Mouse (Mus musculus) neural tube, embryonic 11.5 days (tissue): ENCODE measurements around the gene RPS10-NUDT3. TPM values are rescaled to one million over a fixed set of nuclear protein-coding genes. Genes with fewer than 3 reads are reported as not detected.

Experiments
- ATAC-seq: fragments of 200-750 bp; cut with Nextera tagmentation; 2 replicates; pipeline ENCODE4 v1.8.0; 2017; ENCODE audit warnings: moderate number of reproducible peaks, mild to moderate bottlenecking, moderate TSS enrichment, moderate library complexity; ENCODE audit not compliant: insufficient read depth, low FRiP score, low TSS enrichment
- DNase-seq: peaks from one replicate; pipeline ENCODE4 v3.0.0-alpha.2; 2015; ENCODE audit warnings: low spot score
- H3K27ac ChIP-seq: fragments of 300-500 bp; sonication (generic); 2 replicates; pipeline ENCODE4 v1.5.1; 2014; ENCODE audit warnings: low read depth, mild to moderate bottlenecking, low read length
- H3K27me3 ChIP-seq: fragments of 300-500 bp; sonication (generic); 2 replicates; pipeline ENCODE4 v1.6.1; 2014; ENCODE audit warnings: mild to moderate bottlenecking, low read length, mixed read lengths; ENCODE audit not compliant: control insufficient read depth, insufficient read depth
- H3K36me3 ChIP-seq: fragments of 300-500 bp; sonication (generic); 2 replicates; pipeline ENCODE4 v1.6.1; 2014; ENCODE audit warnings: mild to moderate bottlenecking, low read length, moderate library complexity, mixed read lengths; ENCODE audit not compliant: control insufficient read depth, insufficient read depth
- H3K4me1 ChIP-seq: fragments of 300-500 bp; sonication (generic); 2 replicates; pipeline ENCODE4 v1.6.1; 2014; ENCODE audit warnings: low read length, mixed read lengths; ENCODE audit not compliant: control insufficient read depth, insufficient read depth
- H3K4me2 ChIP-seq: fragments of 300-500 bp; sonication (generic); 2 replicates; pipeline ENCODE4 v1.6.1; 2014; ENCODE audit warnings: low read depth, mild to moderate bottlenecking, moderate library complexity
- H3K4me3 ChIP-seq: fragments of 300-500 bp; sonication (generic); 2 replicates; pipeline ENCODE4 v1.5.1; 2014; ENCODE audit warnings: low read depth, low read length
- H3K9ac ChIP-seq: fragments of 300-500 bp; sonication (generic); 2 replicates; pipeline ENCODE4 v1.6.1; 2014; ENCODE audit warnings: mild to moderate bottlenecking, low read length
- H3K9me3 ChIP-seq: fragments of 300-500 bp; sonication (generic); 2 replicates; pipeline ENCODE4 v1.6.1; 2016; ENCODE audit warnings: low read length; ENCODE audit not compliant: control insufficient read depth
- WGBS: fragments of 180-500 bp; shearing (Covaris S2); extraction: QIAGEN DNeasy Blood & Tissue Kit; methylation state at CpG from one replicate; pipeline ENCODE4 v1.1.7; 2014; 5-methylcytosine and 5-hydroxymethylcytosine counted together
- polyA plus RNA-seq: library from polyadenylated mRNA; unstranded; fragments of >200 nt; fragmentation: Nextera tagmentation; extraction: Ambion mirVana; gene quantifications from 2 replicates; pipeline ENCODE4 v1.2.1, GENCODE M21; 2014

RPS10-NUDT3 gene
- polyA plus RNA-seq, 1 experiment from 2014 or later = not detected

- whole genome bisulfite sequencing = 96% methylated on average over 7 of the region's 7 CpGs
- no peak for DNase-seq
These were observed 42.5 kb downstream of the RPS10-NUDT3 start for GRCm38 (mm10) chr17:27592565-27592910.

GRCm38 (mm10) chr17:27591826-27592564 lies 43.0 kb downstream of the RPS10-NUDT3 start:
- Histone ChIP-seq H3K4me3 (no peak overlapping the region), H3K36me3 (peaks cover 18% of the 10 kb centered on the region), H3K4me1 (no peaks in the 10 kb centered on the region), H3K4me2 (no peak overlapping the region), H3K27me3 (no peaks in the 10 kb centered on the region), H3K27ac (no peak overlapping the region), H3K9ac (no peak overlapping the region), H3K9me3 (no peaks in the 10 kb centered on the region)
- WGBS = 89% methylated on average over 12 of the region's 12 CpGs
- DNase-seq = no peak
- ATAC-seq = no peak

More at GRCm38 (mm10) chr17:27592565-27592910, 42.5 kb downstream of the RPS10-NUDT3 start:
- no peak overlapping the region for H3K4me2 ChIP-seq
- no peaks in the 10 kb centered on the region for H3K4me1 ChIP-seq
- H3K9ac ChIP-seq = no peak overlapping the region
- H3K36me3 ChIP-seq = peaks cover 17% of the 10 kb centered on the region
- H3K27ac ChIP-seq = no peak overlapping the region
- ATAC-seq = no peak
- H3K27me3 ChIP-seq = no peaks in the 10 kb centered on the region
- no peaks in the 10 kb centered on the region for H3K9me3 ChIP-seq
- no peak overlapping the region for H3K4me3 ChIP-seq

DNA sequence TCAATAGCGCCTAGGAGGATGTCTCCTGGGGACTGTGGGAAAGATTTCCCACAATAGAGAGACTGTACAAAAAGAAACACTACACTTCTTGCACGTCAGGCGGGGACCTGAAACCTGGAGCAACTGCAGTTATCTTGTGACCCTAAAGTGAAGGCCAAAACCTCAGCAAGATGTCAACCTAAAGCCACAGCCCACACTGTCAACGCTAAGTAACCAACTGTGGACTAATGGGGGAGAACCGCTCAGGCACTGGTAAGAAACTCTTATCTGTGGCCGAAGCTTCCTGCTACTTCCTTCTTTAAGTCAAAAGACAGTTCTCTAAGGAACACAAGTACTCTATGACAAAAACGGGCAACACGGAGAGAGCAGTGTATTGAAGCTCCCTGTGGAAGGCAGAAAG lies 46.8 kb downstream of the RPS10-NUDT3 start:
- H3K9ac ChIP-seq = no peak overlapping the region
- peaks cover 14% of the 10 kb centered on the region for H3K36me3 ChIP-seq
- H3K4me3 ChIP-seq = no peak overlapping the region
- DNase-seq (no peak), ATAC-seq (no peak)
- H3K27ac ChIP-seq = 0 out of 2 replicates have a peak overlapping the region, but pooled peaks have one; percentile 14
- H3K4me2 ChIP-seq = no peak overlapping the region
- 84% methylated on average over 8 of the region's 8 CpGs for WGBS
- H3K27me3 ChIP-seq = no peaks in the 10 kb centered on the region
- H3K9me3 ChIP-seq = no peaks in the 10 kb centered on the region
- H3K4me1 ChIP-seq = no peaks in the 10 kb centered on the region

DNA sequence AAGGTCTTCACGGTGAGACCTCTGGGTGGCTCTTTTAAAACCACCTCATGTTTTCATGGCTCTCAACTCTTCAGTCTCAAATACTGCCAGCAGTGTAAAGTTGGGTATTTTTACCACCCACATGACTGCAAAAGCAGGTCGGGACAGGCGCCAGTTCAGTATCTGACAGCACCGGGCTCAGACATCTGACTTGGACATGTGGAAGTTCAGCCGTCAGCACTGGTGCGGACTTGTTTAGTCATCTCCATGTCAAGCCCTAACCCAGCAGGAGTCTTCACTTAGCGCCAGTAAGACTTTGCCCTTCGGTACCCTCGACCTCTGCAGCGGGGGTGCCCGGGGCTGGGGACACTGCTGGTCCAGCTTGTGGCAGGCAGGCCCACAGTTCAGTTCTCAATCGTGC lies 47.8 kb downstream of the RPS10-NUDT3 start:
- H3K9ac ChIP-seq = no peak overlapping the region
- WGBS = 80% methylated on average over 12 of the region's 12 CpGs
- no peak overlapping the region for H3K4me2 ChIP-seq
- no peak for DNase-seq
- H3K9me3 ChIP-seq = no peaks in the 10 kb centered on the region
- H3K27me3 ChIP-seq = no peaks in the 10 kb centered on the region
- H3K4me1 ChIP-seq = no peaks in the 10 kb centered on the region
- no peak for ATAC-seq
- H3K27ac ChIP-seq = no peak overlapping the region
- H3K36me3 ChIP-seq = peaks cover 8% of the 10 kb centered on the region; the same call in 1 of the 2 replicates
- no peak overlapping the region for H3K4me3 ChIP-seq

- peaks cover 8% of the 10 kb centered on the region for H3K36me3 ChIP-seq
- no peaks in the 10 kb centered on the region for H3K4me1 ChIP-seq
- H3K9ac ChIP-seq = no peak overlapping the region
- H3K27me3 ChIP-seq = no peaks in the 10 kb centered on the region
- DNase-seq (no peak), ATAC-seq (no peak)
- H3K4me2 ChIP-seq = no peak overlapping the region
- H3K27ac ChIP-seq = no peak overlapping the region
- H3K4me3 ChIP-seq = no peak overlapping the region
- WGBS = 81% methylated on average over 9 of the region's 9 CpGs
- no peaks in the 10 kb centered on the region for H3K9me3 ChIP-seq
These were observed 48.4 kb downstream of the RPS10-NUDT3 start for GRCm38 (mm10) chr17:27586661-27587060.

GRCm38 (mm10) chr17:27583185-27583894 lies 51.7 kb downstream of the RPS10-NUDT3 start:
- no peak for ATAC-seq
- Histone ChIP-seq H3K4me2 (no peak overlapping the region), H3K27me3 (no peaks in the 10 kb centered on the region), H3K4me1 (no peaks in the 10 kb centered on the region), H3K9ac (no peak overlapping the region), H3K4me3 (no peak overlapping the region), H3K9me3 (no peaks in the 10 kb centered on the region), H3K36me3 (peaks cover 17% of the 10 kb centered on the region), H3K27ac (no peak overlapping the region)
- 91% methylated on average over 13 of the region's 13 CpGs for WGBS
- DNase-seq = no peak

GRCm38 (mm10) chr17:27580392-27581068 lies 54.5 kb downstream of the RPS10-NUDT3 start:
- no peak overlapping the region for H3K27ac ChIP-seq
- no peak overlapping the region for H3K4me3 ChIP-seq
- DNase-seq (no peak), ATAC-seq (no peak)
- H3K9me3 ChIP-seq = no peaks in the 10 kb centered on the region
- 93% methylated on average over 19 of the region's 20 CpGs for WGBS
- no peaks in the 10 kb centered on the region for H3K4me1 ChIP-seq
- no peak overlapping the region for H3K9ac ChIP-seq
- no peaks in the 10 kb centered on the region for H3K27me3 ChIP-seq
- peaks cover 15% of the 10 kb centered on the region for H3K36me3 ChIP-seq
- no peak overlapping the region for H3K4me2 ChIP-seq

DNA sequence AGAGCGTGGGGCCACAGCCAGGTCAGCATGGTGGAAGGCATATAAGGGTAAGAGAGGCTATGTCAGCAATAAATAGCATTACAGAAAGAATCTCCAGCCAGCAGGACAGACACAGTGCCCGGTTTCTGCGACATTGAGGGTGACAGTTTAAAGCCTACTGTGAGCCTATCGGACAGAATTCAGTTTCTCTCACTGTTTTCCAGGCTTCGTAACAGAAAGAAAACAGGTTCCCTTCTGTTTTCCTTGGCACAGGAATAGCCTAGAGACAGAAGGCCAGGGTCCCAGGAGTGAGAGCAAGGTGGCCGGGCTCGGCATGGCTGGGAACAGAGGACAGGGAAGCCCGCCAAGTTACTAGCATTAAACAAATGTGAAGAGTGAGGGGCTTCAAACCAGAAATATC lies 55.2 kb downstream of the RPS10-NUDT3 start:
- no peaks in the 10 kb centered on the region for H3K9me3 ChIP-seq
- H3K4me2 ChIP-seq = no peak overlapping the region
- H3K36me3 ChIP-seq = peaks cover 13% of the 10 kb centered on the region
- no peak overlapping the region for H3K27ac ChIP-seq
- DNase-seq (no peak), ATAC-seq (no peak)
- 96% methylated on average over 8 of the region's 8 CpGs for WGBS
- no peak overlapping the region for H3K9ac ChIP-seq
- H3K4me3 ChIP-seq = no peak overlapping the region
- no peaks in the 10 kb centered on the region for H3K4me1 ChIP-seq
- H3K27me3 ChIP-seq = no peaks in the 10 kb centered on the region
